Mouse (Mus musculus) lung, adult 2 months (tissue): ENCODE data around the gene Tsc1.

Experiments
- CTCF ChIP-seq: fragments of 200-500 bp; IDR thresholded peaks from 2 replicates; pipeline ENCODE4 v1.5.1; 2011; ENCODE audit warnings: mild to moderate bottlenecking, low read length, control low read depth; ENCODE audit not compliant: insufficient read depth
- POLR2A ChIP-seq: fragments of 200-500 bp; IDR thresholded peaks from 2 replicates; pipeline ENCODE4 v1.6.1; 2011; ENCODE audit warnings: low read depth, mild to moderate bottlenecking, control low read depth, low read length, borderline replicate concordance; ENCODE audit errors: extremely low read depth

- no peak for TF ChIP-seq CTCF
- TF ChIP-seq POLR2A, result no peak
These were observed 24.2 kb upstream of the Tsc1 start for GRCm38 (mm10) chr2:28616874-28617273.
